Mouse (Mus musculus) megakaryocyte, embryonic 14.5 days (primary cell): ENCODE results near the gene Psme1. TPM values are rescaled to one million over a fixed set of nuclear protein-coding genes. Genes with fewer than 3 reads are reported as not detected.

Experiments used
- H3K27me3 ChIP-seq: replicated peaks from 2 replicates; pipeline ENCODE3; 2012; ENCODE audit warnings: inconsistent platforms
- H3K36me3 ChIP-seq: replicated peaks from 2 replicates; pipeline ENCODE3; 2012; ENCODE audit warnings: low read length, inconsistent platforms, mixed read lengths
- H3K4me1 ChIP-seq: 2 replicates; pipeline ENCODE4 v1.6.1; 2012; ENCODE audit warnings: inconsistent platforms
- H3K4me3 ChIP-seq: replicated peaks from 2 replicates; pipeline ENCODE3; 2012; ENCODE audit warnings: moderate library complexity, mild to moderate bottlenecking, inconsistent platforms
- H3K9me3 ChIP-seq: 2 replicates; pipeline ENCODE4 v1.6.1; 2012; ENCODE audit warnings: inconsistent platforms
- FLI1 ChIP-seq: IDR thresholded peaks from 2 replicates; pipeline ENCODE4 v1.6.1; 2012; ENCODE audit warnings: low read length, inconsistent platforms, mixed read lengths
- GATA1 ChIP-seq: IDR thresholded peaks from 3 replicates; pipeline ENCODE4 v1.6.1; 2012; ENCODE audit warnings: mixed read lengths, low read length, inconsistent platforms, borderline replicate concordance
- polyA plus RNA-seq: library from polyadenylated mRNA; stranded (reverse); fragments of >175 nt; gene quantifications from 2 replicates; pipeline ENCODE4 v1.2.3, GENCODE M21; 2012; ENCODE audit warnings: low replicate concordance; ENCODE audit not compliant: insufficient read depth

Psme1 gene
- polyA plus RNA-seq, 1 experiment, result 162 TPM

DNA sequence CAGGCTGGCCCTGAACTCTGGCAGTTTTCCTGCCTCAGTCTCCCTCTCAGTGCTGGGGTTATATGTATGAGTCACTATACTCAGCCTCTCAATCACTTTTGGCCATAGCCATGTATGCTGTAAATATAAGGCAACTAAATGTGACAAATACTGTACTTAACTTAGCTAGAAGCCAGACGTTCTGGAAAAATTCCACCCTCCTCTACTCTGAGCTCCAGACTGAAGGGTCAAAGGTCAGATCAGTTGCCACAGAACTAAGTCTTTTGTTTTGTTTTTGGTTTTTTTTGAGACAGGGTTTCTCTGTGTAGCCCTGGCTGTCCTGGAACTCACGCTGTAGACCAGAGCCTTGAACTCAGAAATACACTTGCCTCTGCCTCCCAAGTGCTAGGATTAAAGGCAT, 38.0 kb downstream of the Psme1 start:
- Histone ChIP-seq H3K4me3 (no peak overlapping the region), H3K27me3 (peaks cover 18% of the 10 kb centered on the region), H3K9me3 (no peaks in the 10 kb centered on the region), H3K36me3 (peaks cover 2% of the 10 kb centered on the region), H3K4me1 (peaks cover 21% of the 10 kb centered on the region)
- no peak for TF ChIP-seq FLI1
- TF ChIP-seq GATA1, result no peak

GRCm38 (mm10) chr14:55616844-55617243, 38.9 kb downstream of the Psme1 start:
- no peaks in the 10 kb centered on the region for H3K9me3 ChIP-seq
- TF ChIP-seq FLI1 (no peak), GATA1 (no peak)
- H3K36me3 ChIP-seq, result no peaks in the 10 kb centered on the region
- H3K4me3 ChIP-seq, result no peak overlapping the region
- H3K4me1 ChIP-seq, result peaks cover 23% of the 10 kb centered on the region
- H3K27me3 ChIP-seq, result peaks cover 18% of the 10 kb centered on the region

DNA sequence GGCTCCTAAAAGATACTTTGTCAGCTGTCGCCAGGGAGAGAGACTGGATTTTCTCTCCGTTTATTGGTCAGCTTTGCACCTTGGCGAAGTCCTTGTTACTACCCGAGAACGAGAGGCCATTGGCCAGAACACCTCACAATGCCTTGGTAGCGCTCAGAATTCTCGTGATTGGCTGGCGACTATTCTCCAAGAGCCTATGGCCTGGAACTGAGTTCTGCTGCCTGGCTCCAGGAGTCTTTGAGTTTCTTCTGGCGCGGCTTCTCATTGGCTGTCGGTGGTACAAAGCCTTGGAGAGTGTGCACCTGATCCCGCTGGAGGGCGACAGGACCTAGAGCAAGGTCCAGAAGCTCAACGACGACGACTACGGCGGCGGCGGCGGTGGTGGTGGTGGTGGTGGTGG, 39.9 kb downstream of the Psme1 start, which contains the start of gene Rec8:
Gene Rec8, plus strand, starts transcription at position 216 of the 400 bp plus-strand sequence.
- Histone ChIP-seq H3K4me1 (peaks cover 30% of the 10 kb centered on the region), H3K27me3 (peaks cover 18% of the 10 kb centered on the region), H3K4me3 (peak within 1 kb of the TSS; percentile 76), H3K9me3 (no peaks in the 10 kb centered on the region), H3K36me3 (no peaks in the 10 kb centered on the region)
- no peak for TF ChIP-seq GATA1
- no peak for TF ChIP-seq FLI1

DNA sequence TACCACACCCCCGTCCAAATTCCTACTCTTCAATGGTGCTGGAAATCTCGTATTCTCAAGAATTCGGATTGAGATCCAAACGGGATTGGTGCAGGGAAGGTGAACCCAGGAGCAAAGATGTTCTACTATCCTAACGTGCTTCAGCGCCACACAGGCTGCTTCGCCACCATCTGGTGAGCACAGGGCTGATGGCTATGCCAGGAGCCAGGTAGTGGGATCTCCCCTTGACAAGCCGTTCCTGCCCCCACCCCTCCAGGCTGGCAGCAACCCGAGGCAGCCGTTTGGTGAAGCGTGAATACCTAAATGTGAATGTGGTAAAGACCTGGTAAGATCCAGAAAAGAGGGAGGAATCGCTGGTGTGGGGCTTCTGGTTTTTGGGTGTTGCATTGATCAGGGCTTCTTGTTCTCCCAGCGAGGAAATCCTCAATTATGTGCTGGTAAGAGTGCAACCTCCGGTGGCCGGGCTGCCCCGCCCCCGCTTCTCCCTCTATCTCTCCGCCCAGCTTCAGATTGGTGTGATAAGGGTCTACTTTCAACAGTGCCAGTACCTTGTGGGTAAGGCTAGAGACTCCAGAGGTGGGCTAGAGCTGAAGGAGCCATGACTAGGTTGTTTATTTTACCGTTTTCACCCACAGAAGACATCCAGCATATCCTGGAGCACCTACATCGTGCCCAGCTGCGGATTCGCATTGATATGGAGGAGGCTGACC, 40.7 kb downstream of the Psme1 start:
- Histone ChIP-seq H3K4me1 (peaks cover 30% of the 10 kb centered on the region), H3K4me3 (peak overlapping the region; percentile 76)
- no peak for TF ChIP-seq FLI1
- no peak for TF ChIP-seq GATA1

DNA sequence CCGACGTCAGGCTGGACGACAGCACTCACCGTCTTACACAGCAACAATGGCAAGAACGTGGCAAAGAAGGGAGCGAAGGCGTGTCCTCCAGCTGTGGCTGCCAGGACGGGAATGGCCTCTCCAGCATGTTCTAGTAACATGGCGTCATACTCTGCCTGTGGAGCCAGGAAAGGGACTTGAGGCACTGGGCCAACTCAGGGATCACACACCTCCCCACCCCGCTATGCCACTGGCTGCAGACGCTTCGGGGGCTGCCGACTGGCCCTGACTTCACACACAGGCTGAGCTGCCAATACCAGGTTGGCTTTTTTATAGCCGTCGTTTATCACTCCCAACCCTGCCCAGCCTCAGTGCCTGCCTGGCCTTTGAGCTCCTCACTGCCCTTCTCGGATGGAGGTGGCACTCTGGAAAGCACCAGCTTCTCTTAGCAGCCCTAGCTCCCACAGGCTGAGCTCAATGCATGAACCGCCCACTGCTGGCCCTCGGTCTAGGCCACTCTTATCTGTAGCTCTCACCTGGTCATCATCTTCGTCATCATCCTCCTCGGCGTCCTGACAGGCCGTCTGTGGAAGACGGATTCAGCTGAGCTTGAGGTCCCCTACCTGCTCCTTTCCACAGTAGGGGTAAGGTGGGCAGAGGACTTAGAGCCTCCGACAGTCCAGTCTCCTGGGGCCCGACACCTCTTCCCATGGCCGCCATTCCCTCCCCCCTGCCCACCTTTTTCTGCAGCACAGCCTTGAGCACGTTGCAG, 50.3 kb downstream of the Psme1 start:
- Histone ChIP-seq H3K27me3 (no peaks in the 10 kb centered on the region), H3K9me3 (no peaks in the 10 kb centered on the region), H3K36me3 (peaks cover 97% of the 10 kb centered on the region), H3K4me1 (peaks cover 7% of the 10 kb centered on the region; the same call in 1 of the 2 replicates), H3K4me3 (peak overlapping the region; percentile 0)
- TF ChIP-seq FLI1 (no peak), GATA1 (no peak)

More for the DNA sequence above, 40.7 kb downstream of the Psme1 start:
- H3K9me3 ChIP-seq, result no peaks in the 10 kb centered on the region
- peaks cover 18% of the 10 kb centered on the region for H3K27me3 ChIP-seq
- H3K36me3 ChIP-seq, result peaks cover 2% of the 10 kb centered on the region

GRCm38 (mm10) chr14:55629312-55629711, 51.4 kb downstream of the Psme1 start:
- Histone ChIP-seq H3K9me3 (no peaks in the 10 kb centered on the region), H3K4me1 (peaks cover 16% of the 10 kb centered on the region), H3K27me3 (no peaks in the 10 kb centered on the region), H3K4me3 (no peak overlapping the region), H3K36me3 (peaks cover 99% of the 10 kb centered on the region)
- no peak for TF ChIP-seq GATA1
- no peak for TF ChIP-seq FLI1

Other genes starting within 250 kb of the Psme1 start
- 17.5 and 33.7 TPM in 2 replicates for gene Dhrs4, start 99.4 kb upstream of the Psme1 start, polyA plus RNA-seq
- 1.9 TPM in 1 of 2 replicates, not detected in the other for gene Carmil3, start 87.5 kb upstream of the Psme1 start, polyA plus RNA-seq
- not detected in 2 replicates for gene Cpne6, start 67.7 kb upstream of the Psme1 start, polyA plus RNA-seq
- not detected in 2 replicates for gene Nrl, start 53.1 kb upstream of the Psme1 start, polyA plus RNA-seq
- gene Pck2, start 37.9 kb upstream of the Psme1 start, polyA plus RNA-seq, result 19.1 and 50.7 TPM in 2 replicates
- 11.5 and 17.6 TPM in 2 replicates for gene Dcaf11, start 18.1 kb upstream of the Psme1 start, polyA plus RNA-seq
- not detected in 2 replicates for gene A730061H03Rik, start 17.7 kb upstream of the Psme1 start, polyA plus RNA-seq
- not detected in 2 replicates for gene Fitm1, start 2.5 kb upstream of the Psme1 start, polyA plus RNA-seq
- gene Emc9, start 7.2 kb downstream of the Psme1 start, polyA plus RNA-seq, result 2.0 and 18.9 TPM in 2 replicates
- gene Psme2, start 13.0 kb downstream of the Psme1 start, polyA plus RNA-seq, result 23.2 and 78.2 TPM in 2 replicates
- gene Rnf31, start 13.6 kb downstream of the Psme1 start, polyA plus RNA-seq, result 17.1 and 20.4 TPM in 2 replicates
- gene Irf9, start 25.4 kb downstream of the Psme1 start, polyA plus RNA-seq, result 40.0 and 114 TPM in 2 replicates
- 1.4 and 9.7 TPM in 2 replicates for gene Rec8, start 39.9 kb downstream of the Psme1 start, polyA plus RNA-seq
- gene Ipo4, start 57.8 kb downstream of the Psme1 start, polyA plus RNA-seq, result 12.4 and 38.3 TPM in 2 replicates
- 0.64 and 4.9 TPM in 2 replicates for gene Gm49378, start 59.8 kb downstream of the Psme1 start, polyA plus RNA-seq
- 5.8 and 9.0 TPM in 2 replicates for gene Tm9sf1, start 65.7 kb downstream of the Psme1 start, polyA plus RNA-seq
- 0.23 TPM in 1 of 2 replicates, not detected in the other for gene Tssk4, start 72.1 kb downstream of the Psme1 start, polyA plus RNA-seq
- gene Mdp1, start 82.4 kb downstream of the Psme1 start, polyA plus RNA-seq, result 3.3 and 20.1 TPM in 2 replicates
- gene Gmpr2, start 93.8 kb downstream of the Psme1 start, polyA plus RNA-seq, result 12.5 and 39.5 TPM in 2 replicates
- gene Nedd8, start 94.0 kb downstream of the Psme1 start, polyA plus RNA-seq, result 10.8 and 102 TPM in 2 replicates
- gene Tinf2, start 103.7 kb downstream of the Psme1 start, polyA plus RNA-seq, result 15.6 and 18.7 TPM in 2 replicates
- gene Tgm1, start 135.8 kb downstream of the Psme1 start, polyA plus RNA-seq, result 1.1 and 2.7 TPM in 2 replicates
- gene Rabggta, start 144.1 kb downstream of the Psme1 start, polyA plus RNA-seq, result 9.5 and 9.9 TPM in 2 replicates
- 1.2 and 3.7 TPM in 2 replicates for gene Dhrs1, start 167.6 kb downstream of the Psme1 start, polyA plus RNA-seq
- gene Nop9, start 167.6 kb downstream of the Psme1 start, polyA plus RNA-seq, result 18.3 and 25.1 TPM in 2 replicates
- gene Cideb, start 180.3 kb downstream of the Psme1 start, polyA plus RNA-seq, result 1.5 and 3.3 TPM in 2 replicates
- gene Ltb4r2, start 183.3 kb downstream of the Psme1 start, polyA plus RNA-seq, result 3.2 and 5.6 TPM in 2 replicates
- gene Ltb4r1, start 187.8 kb downstream of the Psme1 start, polyA plus RNA-seq, result 24.2 and 36.1 TPM in 2 replicates
- gene Adcy4, start 206.0 kb downstream of the Psme1 start, polyA plus RNA-seq, result not detected in 2 replicates
- 38.4 and 95.9 TPM in 2 replicates for gene Ripk3, start 210.7 kb downstream of the Psme1 start, polyA plus RNA-seq
- gene Nfatc4, start 245.0 kb downstream of the Psme1 start, polyA plus RNA-seq, result 0.08 TPM in 1 of 2 replicates, not detected in the other